Mouse (Mus musculus): ENCODE results near the gene Ceacam2. TPM values are rescaled to one million over a fixed set of nuclear protein-coding genes. Genes with fewer than 3 reads are reported as not detected.
A peak's percentile ranks its signal among the peaks of the same experiment; 100 is the strongest.
"Not testable (repeated sequence)": the region's sequence is repeated elsewhere in the genome, so short reads cannot be mapped to it uniquely, and the experiment has no call there.

The Ceacam2 gene
- total RNA-seq, 1 experiment: 0.31 TPM

- H3K27ac ChIP-seq (ENCODE audit: insufficient read depth, low read depth, low read length, poor library complexity, severe bottlenecking): no peak overlapping the region
- no peak overlapping the region for H3K9ac ChIP-seq (ENCODE audit: insufficient read depth, low read depth, low read length, poor library complexity, severe bottlenecking)
- TF ChIP-seq ZNF384 (IDR thresholded peaks at IDR 0.05; ENCODE audit: low read depth, low read length): no peak
- no peak for TF ChIP-seq CHD2 (IDR thresholded peaks at IDR 0.05; ENCODE audit: low read depth, low read length)
- TF ChIP-seq MAFK (IDR thresholded peaks at IDR 0.05; ENCODE audit: insufficient read depth, low read depth, low read length): no peak
- no peak for TF ChIP-seq ZC3H11A (IDR thresholded peaks at IDR 0.05; ENCODE audit: borderline replicate concordance, low read depth, low read length)
- TF ChIP-seq HCFC1 (IDR thresholded peaks at IDR 0.05; ENCODE audit: borderline replicate concordance, insufficient read depth, low read length): no peak
- no peaks in the 10 kb centered on the region for H3K36me3 ChIP-seq (ENCODE audit: control insufficient read depth, insufficient read depth, low read length, poor library complexity, severe bottlenecking)
- H3K4me3 ChIP-seq (ENCODE audit: insufficient read depth in 1 of 2, low read depth in 1 of 2, low read length in 2 of 2, poor library complexity in 1 of 2, severe bottlenecking in 1 of 2): no peak overlapping the region
- H3K9me3 ChIP-seq (ENCODE audit: control insufficient read depth, insufficient read depth, low read depth, low read length): no peaks in the 10 kb centered on the region
- no peaks in the 10 kb centered on the region for H3K4me1 ChIP-seq (ENCODE audit: control insufficient read depth in 2 of 2, insufficient read depth in 2 of 2, low read length in 2 of 2, poor library complexity in 1 of 2)
- in situ Hi-C loops (cut with MboI; ENCODE audit: low sequenced_read_pairs in 2 of 2, unreplicated experiment in 2 of 2): loop anchor here in 1 of 2 experiments (5.0 kb wide), 1 partner anchor 52 kb away; no protein-coding TSS in a partner anchor
- no peak for DNase-seq (ENCODE audit: low read depth, low spot score)
These were observed 29.7 kb downstream of the Ceacam2 start for GRCm38 (mm10) chr7:25509925-25510324.

- no peak overlapping the region for H3K4me3 ChIP-seq (ENCODE audit: insufficient read depth in 1 of 2, low read depth in 1 of 2, low read length in 2 of 2, poor library complexity in 1 of 2, severe bottlenecking in 1 of 2)
- no peak for DNase-seq (ENCODE audit: low read depth, low spot score)
- H3K27ac ChIP-seq (ENCODE audit: insufficient read depth, low read depth, low read length, poor library complexity, severe bottlenecking): no peak overlapping the region
- in situ Hi-C loops (cut with MboI; ENCODE audit: low sequenced_read_pairs in 2 of 2, unreplicated experiment in 2 of 2): loop anchor here in 1 of 2 experiments (25.0 kb wide), 1 partner anchor 93 kb away; no protein-coding TSS in a partner anchor
- H3K36me3 ChIP-seq (ENCODE audit: control insufficient read depth, insufficient read depth, low read length, poor library complexity, severe bottlenecking): no peaks in the 10 kb centered on the region
- no peak overlapping the region for H3K9ac ChIP-seq (ENCODE audit: insufficient read depth, low read depth, low read length, poor library complexity, severe bottlenecking)
- no peaks in the 10 kb centered on the region for H3K9me3 ChIP-seq (ENCODE audit: control insufficient read depth, insufficient read depth, low read depth, low read length)
- no peaks in the 10 kb centered on the region for H3K4me1 ChIP-seq (ENCODE audit: control insufficient read depth in 2 of 2, insufficient read depth in 2 of 2, low read length in 2 of 2, poor library complexity in 1 of 2)
- TF ChIP-seq MAFK (IDR thresholded peaks at IDR 0.05; ENCODE audit: insufficient read depth, low read depth, low read length) (no peak), ZC3H11A (IDR thresholded peaks at IDR 0.05; ENCODE audit: borderline replicate concordance, low read depth, low read length) (no peak), CHD2 (IDR thresholded peaks at IDR 0.05; ENCODE audit: low read depth, low read length) (no peak), HCFC1 (IDR thresholded peaks at IDR 0.05; ENCODE audit: borderline replicate concordance, insufficient read depth, low read length) (no peak), ZNF384 (IDR thresholded peaks at IDR 0.05; ENCODE audit: low read depth, low read length) (no peak)
These were observed 45.0 kb downstream of the Ceacam2 start for GRCm38 (mm10) chr7:25494649-25495048.

- H3K9ac ChIP-seq (ENCODE audit: insufficient read depth, low read depth, low read length, poor library complexity, severe bottlenecking); H3K27ac ChIP-seq (ENCODE audit: insufficient read depth, low read depth, low read length, poor library complexity, severe bottlenecking): not testable (repeated sequence)
- in situ Hi-C loops (cut with MboI; ENCODE audit: low sequenced_read_pairs in 2 of 2, unreplicated experiment in 2 of 2): loop anchor here in 1 of 2 experiments (25.0 kb wide), 1 partner anchor 97 kb away; no protein-coding TSS in a partner anchor
These were observed 49.0 kb downstream of the Ceacam2 start for GRCm38 (mm10) chr7:25490698-25491097.

GRCm38 (mm10) chr7:25489382-25489781 is 50.3 kb downstream of the Ceacam2 start:
- not testable (repeated sequence) for H3K4me3 ChIP-seq (ENCODE audit: insufficient read depth in 1 of 2, low read depth in 1 of 2, low read length in 2 of 2, poor library complexity in 1 of 2, severe bottlenecking in 1 of 2); H3K9ac ChIP-seq (ENCODE audit: insufficient read depth, low read depth, low read length, poor library complexity, severe bottlenecking); H3K27ac ChIP-seq (ENCODE audit: insufficient read depth, low read depth, low read length, poor library complexity, severe bottlenecking); H3K4me1 ChIP-seq (ENCODE audit: control insufficient read depth in 2 of 2, insufficient read depth in 2 of 2, low read length in 2 of 2, poor library complexity in 1 of 2); DNase-seq (ENCODE audit: low read depth, low spot score); H3K36me3 ChIP-seq (ENCODE audit: control insufficient read depth, insufficient read depth, low read length, poor library complexity, severe bottlenecking); H3K9me3 ChIP-seq (ENCODE audit: control insufficient read depth, insufficient read depth, low read depth, low read length)
- in situ Hi-C loops (cut with MboI; ENCODE audit: low sequenced_read_pairs in 2 of 2, unreplicated experiment in 2 of 2): loop anchor here in 1 of 2 experiments (25.0 kb wide), 1 partner anchor 98 kb away; no protein-coding TSS in a partner anchor

More at GRCm38 (mm10) chr7:25490698-25491097, 49.0 kb downstream of the Ceacam2 start:
- not testable (repeated sequence) for H3K4me3 ChIP-seq (ENCODE audit: insufficient read depth in 1 of 2, low read depth in 1 of 2, low read length in 2 of 2, poor library complexity in 1 of 2, severe bottlenecking in 1 of 2); H3K9me3 ChIP-seq (ENCODE audit: control insufficient read depth, insufficient read depth, low read depth, low read length); H3K36me3 ChIP-seq (ENCODE audit: control insufficient read depth, insufficient read depth, low read length, poor library complexity, severe bottlenecking); DNase-seq (ENCODE audit: low read depth, low spot score); H3K4me1 ChIP-seq (ENCODE audit: control insufficient read depth in 2 of 2, insufficient read depth in 2 of 2, low read length in 2 of 2, poor library complexity in 1 of 2)

- Histone ChIP-seq H3K9ac (ENCODE audit: insufficient read depth, low read depth, low read length, poor library complexity, severe bottlenecking) (no peak overlapping the region), H3K9me3 (ENCODE audit: control insufficient read depth, insufficient read depth, low read depth, low read length) (no peaks in the 10 kb centered on the region), H3K4me3 (ENCODE audit: insufficient read depth in 1 of 2, low read depth in 1 of 2, low read length in 2 of 2, poor library complexity in 1 of 2, severe bottlenecking in 1 of 2) (no peak overlapping the region), H3K27ac (ENCODE audit: insufficient read depth, low read depth, low read length, poor library complexity, severe bottlenecking) (no peak overlapping the region), H3K4me1 (ENCODE audit: control insufficient read depth in 2 of 2, insufficient read depth in 2 of 2, low read length in 2 of 2, poor library complexity in 1 of 2) (no peaks in the 10 kb centered on the region), H3K36me3 (ENCODE audit: control insufficient read depth, insufficient read depth, low read length, poor library complexity, severe bottlenecking) (no peaks in the 10 kb centered on the region)
- in situ Hi-C loops (cut with MboI; ENCODE audit: low sequenced_read_pairs in 2 of 2, unreplicated experiment in 2 of 2): loop anchor here in 1 of 2 experiments (25.0 kb wide), 1 partner anchor 101 kb away; no protein-coding TSS in a partner anchor
- 0 out of 2 replicates have a peak, but pooled peaks have one; percentile 22 for TF ChIP-seq MAFK (IDR thresholded peaks at IDR 0.05; ENCODE audit: insufficient read depth, low read depth, low read length)
- no peak for TF ChIP-seq HCFC1 (IDR thresholded peaks at IDR 0.05; ENCODE audit: borderline replicate concordance, insufficient read depth, low read length)
- no peak for DNase-seq (ENCODE audit: low read depth, low spot score)
These were observed 53.5 kb downstream of the Ceacam2 start for GRCm38 (mm10) chr7:25486186-25486585.

Data from ES-E14 (cell line).